Mouse (Mus musculus) intestine, postnatal 0 days (tissue): Measurements from ENCODE around the gene Elmo1. TPM values are rescaled to one million over a fixed set of nuclear protein-coding genes. Genes with fewer than 3 reads are reported as not detected.

Experiments
- ATAC-seq: fragments of 200-750 bp; cut with Nextera tagmentation; 2 replicates; pipeline ENCODE4 v1.8.0; 2017; ENCODE audit warnings: mild to moderate bottlenecking, moderate TSS enrichment, moderate library complexity
- H3K27ac ChIP-seq: fragments of 300-500 bp; sonication (generic); 2 replicates; pipeline ENCODE4 v1.5.1; 2014; ENCODE audit warnings: mild to moderate bottlenecking, low read depth, low read length, moderate library complexity
- H3K27me3 ChIP-seq: fragments of 300-500 bp; sonication (generic); replicated peaks from 2 replicates; pipeline ENCODE4 v1.6.1; 2014; ENCODE audit warnings: low read length, mixed read lengths; ENCODE audit not compliant: control insufficient read depth, insufficient read depth
- H3K36me3 ChIP-seq: fragments of 300-500 bp; sonication (generic); 2 replicates; pipeline ENCODE4 v1.6.1; 2014; ENCODE audit warnings: mild to moderate bottlenecking, moderate library complexity; ENCODE audit not compliant: control insufficient read depth, insufficient read depth
- H3K4me1 ChIP-seq: fragments of 300-500 bp; sonication (generic); replicated peaks from 2 replicates; pipeline ENCODE4 v1.6.1; 2014; ENCODE audit warnings: antibody characterized with exemption, low read length, mixed read lengths; ENCODE audit not compliant: control insufficient read depth, insufficient read depth
- H3K4me2 ChIP-seq: fragments of 300-500 bp; sonication (generic); replicated peaks from 2 replicates; pipeline ENCODE4 v1.6.1; 2014; ENCODE audit warnings: low read depth, mild to moderate bottlenecking, moderate library complexity
- H3K4me3 ChIP-seq: fragments of 300-500 bp; sonication (generic); 2 replicates; pipeline ENCODE4 v1.5.1; 2014; ENCODE audit warnings: low read depth, low read length
- H3K9ac ChIP-seq: fragments of 300-500 bp; sonication (generic); 2 replicates; pipeline ENCODE4 v1.6.1; 2014; ENCODE audit warnings: mild to moderate bottlenecking, low read depth, low read length
- H3K9me3 ChIP-seq: fragments of 300-500 bp; sonication (generic); 2 replicates; pipeline ENCODE4 v1.6.1; 2016; ENCODE audit warnings: mixed run types; ENCODE audit not compliant: control insufficient read depth
- CTCF ChIP-seq: sonication (generic); IDR thresholded peaks from 2 replicates; pipeline ENCODE4 v1.5.1; 2016; ENCODE audit warnings: low read depth, mild to moderate bottlenecking, control low read depth, antibody characterized with exemption, moderate library complexity
- WGBS: fragments of 180-500 bp; shearing (Covaris S2); extraction: QIAGEN DNeasy Blood & Tissue Kit; methylation state at CpG from one replicate; pipeline ENCODE4 v1.1.7; 2014; 5-methylcytosine and 5-hydroxymethylcytosine counted together
- polyA plus RNA-seq: library from polyadenylated mRNA; unstranded; fragments of >200 nt; fragmentation: Nextera tagmentation; extraction: Ambion mirVana; gene quantifications from 2 replicates; pipeline ENCODE4 v1.2.1, GENCODE M21; 2015

Elmo1 gene
- polyA plus RNA-seq, 1 experiment from 2014 or later, result 8.2 TPM

- no peak overlapping the region for H3K4me3 ChIP-seq
- no peak for ATAC-seq
- H3K27ac ChIP-seq, result no peak overlapping the region
- WGBS, result 53% methylated on average over 5 of the region's 5 CpGs
- no peaks in the 10 kb centered on the region for H3K4me1 ChIP-seq
- H3K9ac ChIP-seq, result no peak overlapping the region
- H3K36me3 ChIP-seq, result no peaks in the 10 kb centered on the region; the same call in 1 of the 2 replicates
- H3K9me3 ChIP-seq, result no peaks in the 10 kb centered on the region
- TF ChIP-seq CTCF, result no peak
- no peaks in the 10 kb centered on the region for H3K27me3 ChIP-seq
- no peak overlapping the region for H3K4me2 ChIP-seq
Measured at GRCm38 (mm10) chr13:20211780-20212179, 121.4 kb downstream of the Elmo1 start.

GRCm38 (mm10) chr13:20212665-20213064, 122.3 kb downstream of the Elmo1 start:
- no peak for TF ChIP-seq CTCF
- Histone ChIP-seq H3K4me3 (no peak overlapping the region), H3K36me3 (no peaks in the 10 kb centered on the region; the same call in 1 of the 2 replicates), H3K27ac (no peak overlapping the region), H3K4me2 (no peak overlapping the region), H3K4me1 (no peaks in the 10 kb centered on the region), H3K27me3 (no peaks in the 10 kb centered on the region), H3K9ac (no peak overlapping the region), H3K9me3 (no peaks in the 10 kb centered on the region)
- WGBS, result 91% methylated on average over 6 of the region's 6 CpGs
- ATAC-seq, result no peak

GRCm38 (mm10) chr13:20213861-20214260, 123.5 kb downstream of the Elmo1 start:
- Histone ChIP-seq H3K9me3 (no peaks in the 10 kb centered on the region), H3K9ac (no peak overlapping the region), H3K4me2 (no peak overlapping the region), H3K4me3 (no peak overlapping the region), H3K27me3 (no peaks in the 10 kb centered on the region), H3K36me3 (no peaks in the 10 kb centered on the region; the same call in 1 of the 2 replicates), H3K27ac (no peak overlapping the region), H3K4me1 (no peaks in the 10 kb centered on the region)
- WGBS, result 44% methylated on average over 5 of the region's 5 CpGs
- TF ChIP-seq CTCF, result no peak
- peak; percentile 68; the same call in 1 of the 2 replicates for ATAC-seq

GRCm38 (mm10) chr13:20217453-20218090, 127.2 kb downstream of the Elmo1 start:
- ATAC-seq, result no peak
- Histone ChIP-seq H3K9ac (no peak overlapping the region), H3K36me3 (no peaks in the 10 kb centered on the region), H3K4me2 (no peak overlapping the region), H3K4me1 (no peaks in the 10 kb centered on the region), H3K4me3 (no peak overlapping the region), H3K9me3 (no peaks in the 10 kb centered on the region), H3K27ac (no peak overlapping the region), H3K27me3 (no peaks in the 10 kb centered on the region)
- no peak for TF ChIP-seq CTCF
- WGBS, result 52% methylated on average over 4 of the region's 4 CpGs

GRCm38 (mm10) chr13:20218126-20218525, 127.7 kb downstream of the Elmo1 start:
- 53% methylated on average over 4 of the region's 4 CpGs for WGBS
- Histone ChIP-seq H3K4me2 (no peak overlapping the region), H3K4me3 (no peak overlapping the region), H3K9me3 (no peaks in the 10 kb centered on the region), H3K36me3 (no peaks in the 10 kb centered on the region), H3K4me1 (no peaks in the 10 kb centered on the region), H3K9ac (no peak overlapping the region), H3K27ac (no peak overlapping the region), H3K27me3 (no peaks in the 10 kb centered on the region)
- ATAC-seq, result no peak
- no peak for TF ChIP-seq CTCF

GRCm38 (mm10) chr13:20220414-20220813, 130.0 kb downstream of the Elmo1 start:
- Histone ChIP-seq H3K4me1 (no peaks in the 10 kb centered on the region; the same call in 1 of the 2 replicates), H3K9me3 (no peaks in the 10 kb centered on the region), H3K4me2 (no peak overlapping the region), H3K27me3 (no peaks in the 10 kb centered on the region), H3K36me3 (no peaks in the 10 kb centered on the region), H3K9ac (no peak overlapping the region), H3K27ac (no peak overlapping the region), H3K4me3 (no peak overlapping the region)
- TF ChIP-seq CTCF, result no peak
- ATAC-seq, result no peak
